Mouse (Mus musculus): ENCODE measurements around the gene Cacna1a. TPM values are rescaled to one million over a fixed set of nuclear protein-coding genes. Genes with fewer than 3 reads are reported as not detected.
"Not testable (repeated sequence)": the region's sequence is repeated elsewhere in the genome, so short reads cannot be mapped to it uniquely, and the experiment has no call there.

Gene Cacna1a
- polyA plus RNA-seq, 1 experiment from 2014 or later = 6.3 TPM

GRCm38 (mm10) chr8:84502638-84503037 lies 114.4 kb downstream of the Cacna1a start:
- WGBS = 90% methylated on average over 4 of the region's 4 CpGs
- Histone ChIP-seq H3K9ac (ENCODE audit: low read length) (no peak overlapping the region), H3K36me3 (ENCODE audit: control insufficient read depth, insufficient read depth, low read length) (no peaks in the 10 kb centered on the region), H3K4me1 (ENCODE audit: control insufficient read depth, insufficient read depth, low read length) (no peaks in the 10 kb centered on the region), H3K27me3 (ENCODE audit: control insufficient read depth, insufficient read depth, low read length) (no peaks in the 10 kb centered on the region), H3K27ac (ENCODE audit: low read depth, low read length) (no peak overlapping the region), H3K4me2 (no peak overlapping the region), H3K4me3 (ENCODE audit: low read depth, low read length) (no peak overlapping the region), H3K9me3 (ENCODE audit: control insufficient read depth, low read length) (no peaks in the 10 kb centered on the region)
- ATAC-seq (ENCODE audit: low FRiP score) (no peak), DNase-seq (ENCODE audit: low spot score, missing footprints) (no peak)

GRCm38 (mm10) chr8:84507220-84507619 lies 119.0 kb downstream of the Cacna1a start:
- 90% methylated on average over 5 of the region's 5 CpGs for WGBS
- Histone ChIP-seq H3K4me2 (no peak overlapping the region), H3K4me1 (ENCODE audit: control insufficient read depth, insufficient read depth, low read length) (no peaks in the 10 kb centered on the region), H3K27me3 (ENCODE audit: control insufficient read depth, insufficient read depth, low read length) (no peaks in the 10 kb centered on the region), H3K9me3 (ENCODE audit: control insufficient read depth, low read length) (no peaks in the 10 kb centered on the region), H3K36me3 (ENCODE audit: control insufficient read depth, insufficient read depth, low read length) (no peaks in the 10 kb centered on the region), H3K9ac (ENCODE audit: low read length) (peak overlapping the region; percentile 4; the same call in 1 of the 2 replicates), H3K4me3 (ENCODE audit: low read depth, low read length) (no peak overlapping the region), H3K27ac (ENCODE audit: low read depth, low read length) (no peak overlapping the region)
- no peak for ATAC-seq (ENCODE audit: low FRiP score)
- no peak for DNase-seq (ENCODE audit: low spot score, missing footprints)

- DNase-seq (ENCODE audit: low spot score, missing footprints); H3K9ac ChIP-seq (ENCODE audit: low read length); H3K4me1 ChIP-seq (ENCODE audit: control insufficient read depth, insufficient read depth, low read length); H3K36me3 ChIP-seq (ENCODE audit: control insufficient read depth, insufficient read depth, low read length); ATAC-seq (ENCODE audit: low FRiP score); H3K27me3 ChIP-seq (ENCODE audit: control insufficient read depth, insufficient read depth, low read length); H3K9me3 ChIP-seq (ENCODE audit: control insufficient read depth, low read length); H3K4me2 ChIP-seq; H3K27ac ChIP-seq (ENCODE audit: low read depth, low read length); H3K4me3 ChIP-seq (ENCODE audit: low read depth, low read length): not testable (repeated sequence)
- 77% methylated on average over 6 of the region's 6 CpGs for WGBS
Measured at GRCm38 (mm10) chr8:84509764-84510163, 121.5 kb downstream of the Cacna1a start.

GRCm38 (mm10) chr8:84511621-84512020 lies 123.4 kb downstream of the Cacna1a start:
- DNase-seq (ENCODE audit: low spot score, missing footprints) (no peak), ATAC-seq (ENCODE audit: low FRiP score) (no peak)
- no peaks in the 10 kb centered on the region for H3K36me3 ChIP-seq (ENCODE audit: control insufficient read depth, insufficient read depth, low read length)
- H3K27me3 ChIP-seq (ENCODE audit: control insufficient read depth, insufficient read depth, low read length) = no peaks in the 10 kb centered on the region
- H3K9ac ChIP-seq (ENCODE audit: low read length) = no peak overlapping the region
- 91% methylated on average over 13 of the region's 13 CpGs for WGBS
- no peaks in the 10 kb centered on the region for H3K4me1 ChIP-seq (ENCODE audit: control insufficient read depth, insufficient read depth, low read length)
- H3K9me3 ChIP-seq (ENCODE audit: control insufficient read depth, low read length) = no peaks in the 10 kb centered on the region
- H3K27ac ChIP-seq (ENCODE audit: low read depth, low read length) = no peak overlapping the region
- no peak overlapping the region for H3K4me3 ChIP-seq (ENCODE audit: low read depth, low read length)
- H3K4me2 ChIP-seq = no peak overlapping the region

- no peak for DNase-seq (ENCODE audit: low spot score, missing footprints)
- H3K9me3 ChIP-seq (ENCODE audit: control insufficient read depth, low read length) = no peaks in the 10 kb centered on the region
- no peaks in the 10 kb centered on the region for H3K36me3 ChIP-seq (ENCODE audit: control insufficient read depth, insufficient read depth, low read length)
- WGBS = 31% methylated on average over 2 of the region's 2 CpGs
- H3K4me1 ChIP-seq (ENCODE audit: control insufficient read depth, insufficient read depth, low read length) = no peaks in the 10 kb centered on the region
- H3K4me2 ChIP-seq = no peak overlapping the region
- H3K4me3 ChIP-seq (ENCODE audit: low read depth, low read length) = no peak overlapping the region
- no peak overlapping the region for H3K9ac ChIP-seq (ENCODE audit: low read length)
- H3K27me3 ChIP-seq (ENCODE audit: control insufficient read depth, insufficient read depth, low read length) = no peaks in the 10 kb centered on the region
- no peak for ATAC-seq (ENCODE audit: low FRiP score)
- H3K27ac ChIP-seq (ENCODE audit: low read depth, low read length) = no peak overlapping the region
Measured at GRCm38 (mm10) chr8:84513765-84514164, 125.5 kb downstream of the Cacna1a start.

GRCm38 (mm10) chr8:84518180-84518579 lies 129.9 kb downstream of the Cacna1a start:
- no peak for ATAC-seq (ENCODE audit: low FRiP score)
- Histone ChIP-seq H3K4me3 (ENCODE audit: low read depth, low read length) (no peak overlapping the region), H3K9ac (ENCODE audit: low read length) (no peak overlapping the region), H3K4me2 (no peak overlapping the region), H3K36me3 (ENCODE audit: control insufficient read depth, insufficient read depth, low read length) (no peaks in the 10 kb centered on the region), H3K4me1 (ENCODE audit: control insufficient read depth, insufficient read depth, low read length) (no peaks in the 10 kb centered on the region), H3K9me3 (ENCODE audit: control insufficient read depth, low read length) (no peaks in the 10 kb centered on the region), H3K27me3 (ENCODE audit: control insufficient read depth, insufficient read depth, low read length) (no peaks in the 10 kb centered on the region), H3K27ac (ENCODE audit: low read depth, low read length) (no peak overlapping the region)
- 71% methylated on average over 2 of the region's 2 CpGs for WGBS
- DNase-seq (ENCODE audit: low spot score, missing footprints) = no peak

GRCm38 (mm10) chr8:84518720-84519119 lies 130.5 kb downstream of the Cacna1a start:
- Histone ChIP-seq H3K9ac (ENCODE audit: low read length) (no peak overlapping the region), H3K27ac (ENCODE audit: low read depth, low read length) (no peak overlapping the region), H3K4me2 (no peak overlapping the region), H3K36me3 (ENCODE audit: control insufficient read depth, insufficient read depth, low read length) (no peaks in the 10 kb centered on the region), H3K27me3 (ENCODE audit: control insufficient read depth, insufficient read depth, low read length) (no peaks in the 10 kb centered on the region), H3K4me3 (ENCODE audit: low read depth, low read length) (no peak overlapping the region), H3K4me1 (ENCODE audit: control insufficient read depth, insufficient read depth, low read length) (no peaks in the 10 kb centered on the region), H3K9me3 (ENCODE audit: control insufficient read depth, low read length) (no peaks in the 10 kb centered on the region)
- ATAC-seq (ENCODE audit: low FRiP score) (no peak), DNase-seq (ENCODE audit: low spot score, missing footprints) (no peak)
- 87% methylated on average over 6 of the region's 6 CpGs for WGBS

- Histone ChIP-seq H3K9ac (ENCODE audit: low read length) (no peak overlapping the region), H3K4me3 (ENCODE audit: low read depth, low read length) (no peak overlapping the region), H3K4me1 (ENCODE audit: control insufficient read depth, insufficient read depth, low read length) (no peaks in the 10 kb centered on the region), H3K4me2 (no peak overlapping the region), H3K9me3 (ENCODE audit: control insufficient read depth, low read length) (no peaks in the 10 kb centered on the region), H3K27ac (ENCODE audit: low read depth, low read length) (no peak overlapping the region), H3K36me3 (ENCODE audit: control insufficient read depth, insufficient read depth, low read length) (no peaks in the 10 kb centered on the region), H3K27me3 (ENCODE audit: control insufficient read depth, insufficient read depth, low read length) (no peaks in the 10 kb centered on the region)
- WGBS = 86% methylated on average over 17 of the region's 17 CpGs
- no peak for DNase-seq (ENCODE audit: low spot score, missing footprints)
- ATAC-seq (ENCODE audit: low FRiP score) = no peak
Measured at GRCm38 (mm10) chr8:84519767-84520626, 131.8 kb downstream of the Cacna1a start.

- H3K4me2 ChIP-seq = no peak overlapping the region
- H3K36me3 ChIP-seq (ENCODE audit: control insufficient read depth, insufficient read depth, low read length) = no peaks in the 10 kb centered on the region; the same call in 1 of the 2 replicates
- H3K9ac ChIP-seq (ENCODE audit: low read length) = no peak overlapping the region
- no peaks in the 10 kb centered on the region for H3K4me1 ChIP-seq (ENCODE audit: control insufficient read depth, insufficient read depth, low read length)
- no peak for ATAC-seq (ENCODE audit: low FRiP score)
- H3K9me3 ChIP-seq (ENCODE audit: control insufficient read depth, low read length) = no peaks in the 10 kb centered on the region
- no peaks in the 10 kb centered on the region for H3K27me3 ChIP-seq (ENCODE audit: control insufficient read depth, insufficient read depth, low read length)
- 88% methylated on average over 2 of the region's 2 CpGs for WGBS
- no peak overlapping the region for H3K27ac ChIP-seq (ENCODE audit: low read depth, low read length)
- no peak for DNase-seq (ENCODE audit: low spot score, missing footprints)
- no peak overlapping the region for H3K4me3 ChIP-seq (ENCODE audit: low read depth, low read length)
Measured at GRCm38 (mm10) chr8:84520999-84521398, 132.8 kb downstream of the Cacna1a start.
